Mouse (Mus musculus): ENCODE measurements around the gene Plek2.
"Not testable (repeated sequence)": the region's sequence is repeated elsewhere in the genome, so short reads cannot be mapped to it uniquely, and the experiment has no call there.

The Plek2 gene

GRCm38 (mm10) chr12:78906707-78907162, at the start of gene Plek2:
TSS of gene Plek2 (minus strand) at chr12:78906964.
- no peak for DNase-seq (ENCODE audit: extremely low read depth, low read depth, low spot score)

- DNase-seq (ENCODE audit: extremely low read depth, low read depth, low spot score), result no peak
These were observed 49.6 kb upstream of the Plek2 start for GRCm38 (mm10) chr12:78956405-78956804.

DNA sequence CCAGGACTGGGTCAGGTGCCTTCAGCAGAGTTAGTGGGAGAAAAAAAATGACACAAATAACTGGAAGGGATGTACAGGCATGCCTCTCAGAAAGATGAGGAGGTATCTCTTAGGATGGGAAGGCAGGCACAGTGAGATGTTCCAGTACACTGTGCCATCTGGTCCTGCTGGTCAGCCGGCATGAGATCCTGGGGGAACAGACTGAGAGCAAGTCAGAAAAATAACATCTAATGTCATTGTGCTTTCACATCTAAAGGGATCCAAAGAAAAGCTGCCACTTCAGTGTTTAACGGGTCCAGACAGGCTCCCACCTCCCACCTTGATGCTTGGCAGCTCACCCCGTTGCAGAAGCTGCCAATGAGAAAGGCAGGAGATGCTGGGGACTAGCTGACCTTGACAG, 45.7 kb upstream of the Plek2 start:
- no peak for DNase-seq (ENCODE audit: extremely low read depth, low read depth, low spot score)

GRCm38 (mm10) chr12:78952053-78952452, 45.3 kb upstream of the Plek2 start:
- no peak for DNase-seq (ENCODE audit: extremely low read depth, low read depth, low spot score)

DNA sequence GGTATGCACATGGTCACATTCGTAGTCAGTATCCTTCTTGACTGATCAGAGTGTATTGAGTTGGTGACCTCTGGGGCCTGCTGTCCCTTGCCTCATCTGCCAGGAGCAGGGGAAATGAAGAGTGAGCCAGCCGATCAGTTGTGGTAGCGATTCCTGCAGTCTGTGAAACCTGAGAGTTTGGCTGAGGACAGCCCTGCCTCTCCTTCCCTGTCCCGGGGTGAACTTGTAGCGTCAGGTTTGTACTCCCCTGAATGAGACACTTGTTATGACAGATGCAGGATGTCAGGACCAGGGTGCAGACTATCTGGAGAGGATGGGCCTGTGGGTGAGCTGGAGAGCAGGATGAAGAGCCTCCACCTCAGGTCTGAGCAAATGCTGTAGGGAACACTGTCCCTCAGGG, 40.9 kb upstream of the Plek2 start:
- no peak for DNase-seq (ENCODE audit: extremely low read depth, low read depth, low spot score)

DNA sequence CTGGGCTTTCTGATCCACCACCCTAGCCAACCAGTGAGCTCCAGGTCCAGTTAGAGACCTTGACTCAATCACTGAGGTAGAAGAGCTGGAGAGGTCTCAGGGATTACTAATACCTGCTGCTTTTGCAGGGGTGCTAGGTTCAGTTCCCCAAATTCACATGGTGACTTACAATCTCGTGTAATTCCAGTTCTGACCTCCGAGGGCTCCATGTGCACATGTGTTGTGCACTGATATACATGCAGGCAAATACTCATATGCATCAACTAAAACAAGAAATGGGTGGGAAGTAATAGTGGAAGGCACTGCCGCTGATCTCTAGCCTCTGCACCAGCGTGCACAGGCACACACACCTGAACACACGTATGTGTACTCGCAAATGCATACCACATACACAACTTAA, 40.4 kb upstream of the Plek2 start:
- DNase-seq (ENCODE audit: extremely low read depth, low read depth, low spot score), result no peak

DNA sequence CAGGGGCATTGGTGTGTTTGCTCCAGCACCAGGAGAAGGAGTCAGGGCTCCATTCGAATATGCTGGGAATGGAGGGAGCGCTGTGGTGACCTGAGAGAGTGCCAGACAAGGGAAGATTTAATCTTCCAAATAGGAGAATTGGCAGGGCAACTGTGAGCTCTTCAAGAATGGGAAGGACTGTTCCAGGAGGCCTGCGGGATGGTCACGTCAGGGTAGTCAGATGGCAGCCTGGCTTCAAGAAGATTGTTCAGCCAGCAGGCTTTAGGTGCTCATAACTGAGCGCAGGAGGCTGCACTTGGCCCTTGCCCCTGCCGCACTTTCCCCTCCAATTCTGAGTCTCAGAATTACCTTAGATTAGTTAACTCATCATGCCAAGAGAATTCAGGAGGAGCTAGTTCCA, 36.2 kb upstream of the Plek2 start:
- DNase-seq (ENCODE audit: extremely low read depth, low read depth, low spot score), result no peak

GRCm38 (mm10) chr12:78940081-78940480, 33.3 kb upstream of the Plek2 start:
- peak; percentile 62 for DNase-seq (ENCODE audit: extremely low read depth, low read depth, low spot score)

- DNase-seq (ENCODE audit: extremely low read depth, low read depth, low spot score), result no peak
These were observed 32.8 kb upstream of the Plek2 start for GRCm38 (mm10) chr12:78939393-78940037.

- DNase-seq (ENCODE audit: extremely low read depth, low read depth, low spot score), result no peak
These were observed 29.7 kb upstream of the Plek2 start for GRCm38 (mm10) chr12:78936494-78936893.

DNA sequence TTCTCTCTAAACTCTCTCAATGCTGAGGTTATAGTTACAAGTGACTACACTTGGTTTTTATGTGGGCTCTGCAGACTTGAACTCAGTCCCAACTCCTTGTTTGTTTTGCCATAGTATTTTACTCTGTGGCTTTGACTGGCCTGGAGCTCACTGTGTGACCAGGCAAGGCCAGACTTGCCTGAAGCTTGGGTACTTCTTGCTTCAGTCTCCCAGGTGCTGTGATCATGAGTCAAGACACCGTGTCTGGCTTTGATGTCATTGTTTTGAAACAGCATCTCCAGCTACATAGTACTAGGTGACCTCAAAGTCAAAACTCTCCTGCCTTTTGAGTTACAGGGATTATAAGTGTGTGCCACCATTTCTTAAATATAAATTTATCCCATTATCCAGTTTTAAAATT, 23.1 kb upstream of the Plek2 start:
- DNase-seq (ENCODE audit: extremely low read depth, low read depth, low spot score), result peak; percentile 91

DNA sequence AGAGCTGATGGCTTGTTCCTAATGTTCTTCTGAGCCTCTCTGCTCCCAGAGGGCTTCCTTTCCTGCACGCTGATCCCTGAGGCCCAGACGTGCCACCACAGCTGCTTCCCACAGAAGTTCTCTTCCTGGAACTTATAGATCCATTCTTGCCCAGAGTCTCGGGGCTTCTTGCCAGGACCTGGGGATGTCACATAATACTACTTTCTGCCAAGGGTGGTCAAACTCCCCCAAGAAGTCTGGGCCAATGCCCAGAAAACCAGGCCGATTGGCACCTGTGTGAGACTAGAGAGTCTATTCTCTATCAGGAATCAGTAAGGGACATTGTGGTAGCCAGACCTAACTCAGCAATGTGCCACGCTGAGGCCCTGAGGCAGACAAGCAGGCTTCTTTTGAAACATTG, 20.5 kb upstream of the Plek2 start:
- DNase-seq (ENCODE audit: extremely low read depth, low read depth, low spot score), result no peak

GRCm38 (mm10) chr12:78923539-78924189, 16.9 kb upstream of the Plek2 start:
- no peak for DNase-seq (ENCODE audit: extremely low read depth, low read depth, low spot score)

GRCm38 (mm10) chr12:78922977-78923376, 16.2 kb upstream of the Plek2 start:
- not testable (repeated sequence) for DNase-seq (ENCODE audit: extremely low read depth, low read depth, low spot score)

DNA sequence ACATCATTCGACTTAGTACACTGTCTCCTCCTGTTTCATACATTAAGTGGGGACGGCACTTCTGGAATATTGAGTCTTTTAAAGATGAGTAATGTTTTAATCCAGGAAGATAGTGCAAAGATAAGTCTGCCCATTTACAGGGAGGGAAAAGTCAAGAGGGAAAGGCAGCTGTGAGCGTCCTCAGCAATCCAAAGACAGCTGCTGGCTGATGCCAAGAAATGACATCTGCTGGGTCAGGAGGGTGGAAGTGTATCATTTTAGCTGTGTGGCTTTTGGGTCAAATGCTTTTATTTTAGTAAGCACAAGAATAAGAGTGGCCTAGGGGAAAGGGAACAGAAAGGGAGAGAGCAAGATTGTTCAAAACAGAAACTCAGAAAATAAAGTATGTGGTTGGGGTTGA, 15.3 kb upstream of the Plek2 start:
- no peak for DNase-seq (ENCODE audit: extremely low read depth, low read depth, low spot score)

DNA sequence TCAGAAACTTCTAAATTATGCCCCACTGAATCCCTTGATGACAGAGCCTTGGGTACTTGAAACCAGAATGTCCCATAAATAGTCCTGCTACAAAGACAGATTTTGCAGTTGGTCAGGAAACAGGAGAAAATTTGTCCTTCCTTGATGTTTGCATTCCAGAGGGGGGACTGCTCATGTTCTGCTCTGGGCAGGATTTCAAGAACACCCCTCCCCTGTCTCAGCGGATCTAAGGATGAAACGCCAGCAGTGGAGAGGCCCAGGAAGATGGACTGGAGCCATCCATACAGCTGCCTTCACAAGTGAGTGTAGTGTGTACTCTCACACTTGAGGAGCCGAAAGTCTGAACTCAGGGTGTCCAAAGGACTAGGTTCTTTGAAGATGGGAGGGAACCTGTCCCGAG, 14.7 kb upstream of the Plek2 start:
- no peak for DNase-seq (ENCODE audit: extremely low read depth, low read depth, low spot score)

DNA sequence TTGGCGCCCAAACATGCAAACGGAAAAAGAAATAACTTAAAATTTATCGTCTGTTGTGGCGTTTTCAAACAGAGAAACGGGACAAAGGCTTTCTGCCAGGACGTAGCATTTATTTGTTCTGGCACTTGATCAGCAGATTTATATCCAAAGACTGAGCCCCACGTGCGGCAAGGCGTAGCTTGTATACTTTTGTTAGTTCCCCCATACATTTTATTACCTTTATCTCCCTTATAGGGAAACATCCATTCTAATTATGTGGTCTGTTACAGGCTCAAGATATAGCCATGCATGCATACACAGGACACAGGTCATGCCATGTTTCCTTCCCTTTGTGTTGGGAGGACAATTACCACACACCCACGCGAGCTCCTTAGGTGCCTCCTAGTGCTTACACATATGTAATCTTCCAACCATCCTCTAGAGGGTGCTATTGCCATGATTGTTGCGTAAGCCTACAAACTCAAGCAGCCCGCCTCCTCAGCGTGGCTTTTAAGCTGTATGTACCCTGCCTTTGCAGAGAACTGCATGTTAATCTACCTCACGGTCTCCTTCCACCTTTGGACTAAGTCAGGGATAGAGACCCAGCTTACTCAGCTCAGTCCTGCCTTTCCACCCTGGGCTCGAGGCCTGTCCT, 12.4 kb upstream of the Plek2 start:
- no peak for DNase-seq (ENCODE audit: extremely low read depth, low read depth, low spot score)

- no peak for DNase-seq (ENCODE audit: extremely low read depth, low read depth, low spot score)
These were observed 11.7 kb upstream of the Plek2 start for GRCm38 (mm10) chr12:78918227-78919078.

DNA sequence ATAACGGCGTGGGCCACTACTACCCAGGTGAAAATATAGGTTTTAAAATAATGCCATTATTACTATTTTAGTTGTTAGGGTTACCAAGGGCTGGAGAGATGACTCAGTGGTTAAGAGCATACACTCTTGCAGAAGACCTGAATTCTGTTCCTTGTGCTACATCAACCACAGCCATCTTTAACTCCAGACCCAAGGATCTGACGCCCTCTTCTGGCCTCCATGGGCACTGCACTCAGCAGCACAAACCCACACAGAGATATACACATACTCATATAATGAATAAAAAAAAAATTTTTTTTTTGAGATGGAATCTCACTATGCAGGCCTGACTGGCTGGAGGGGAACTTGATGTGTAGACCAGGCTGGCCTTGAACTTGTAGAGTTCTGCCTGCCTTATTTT, 9.5 kb upstream of the Plek2 start:
- DNase-seq (ENCODE audit: extremely low read depth, low read depth, low spot score), result no peak

GRCm38 (mm10) chr12:78915561-78915960, 8.8 kb upstream of the Plek2 start:
- no peak for DNase-seq (ENCODE audit: extremely low read depth, low read depth, low spot score)

GRCm38 (mm10) chr12:78914458-78914857, 7.7 kb upstream of the Plek2 start:
- DNase-seq (ENCODE audit: extremely low read depth, low read depth, low spot score), result no peak

Measured in fat pad, adult 2 months (tissue).